Mouse (Mus musculus): Measurements from ENCODE around the gene Wdr17. TPM values are rescaled to one million over a fixed set of nuclear protein-coding genes. Genes with fewer than 3 reads are reported as not detected.

Wdr17 gene
- total and polyA plus RNA-seq, 3 experiments = 0.13 to 0.83 (median 0.64) TPM

- in situ Hi-C loops (cut with MboI; ENCODE audit: low pct_ligation_motif_present, low pct_unique_long_range_greater_than_20kb, low sequenced_read_pairs) (no loop called here), dilution Hi-C loops (cut with MboI; ENCODE audit: extremely low pct_ligation_motif_present, extremely low pct_unique_long_range_greater_than_20kb, low sequenced_read_pairs) (no loop called here)
- no peaks in the 10 kb centered on the region for H3K27me3 ChIP-seq (replicated peaks)
- peak overlapping the region; percentile 84 for H3K27ac ChIP-seq (ENCODE audit: insufficient read depth, low read depth)
- no peaks in the 10 kb centered on the region for H3K36me3 ChIP-seq (replicated peaks in 1 of 2; ENCODE audit: control insufficient read depth in 1 of 2, insufficient read depth in 1 of 2, low read length in 1 of 2)
- peak overlapping the region; percentile 60 to 87 (median 61) for H3K4me3 ChIP-seq (replicated peaks in 1 of 3; ENCODE audit: low read depth in 2 of 3, low read length in 2 of 3, poor library complexity in 1 of 3)
- H3K4me1 ChIP-seq (ENCODE audit: control insufficient read depth in 1 of 2, insufficient read depth in 2 of 2) = peaks cover 0 to 29% of the 10 kb centered on the region in 2 experiments; a peak in 2 of 4 replicates
- peak overlapping the region; percentile 84 for H3K9ac ChIP-seq (ENCODE audit: insufficient read depth, low read depth)
- peak; percentile 81 for DNase-seq (ENCODE audit: extremely low read depth)
- H3K4me2 ChIP-seq (ENCODE audit: insufficient read depth, low read depth, poor library complexity, severe bottlenecking) = peak overlapping the region; percentile 75
- no peak for TF ChIP-seq SIN3A (IDR thresholded peaks at IDR 0.05; ENCODE audit: low read length)
- peak; percentile 62 for TF ChIP-seq ETS1 (conservative IDR thresholded peaks at IDR 0.05; ENCODE audit: low read depth, low read length)
- TF ChIP-seq USF1 (IDR thresholded peaks at IDR 0.05; ENCODE audit: low read depth, low read length) = no peak
- peak; percentile 33; the same call in 1 of the 2 replicates for TF ChIP-seq MYC (IDR thresholded peaks at IDR 0.05; ENCODE audit: low read depth, low read length)
- TF ChIP-seq NRF1 (IDR thresholded peaks at IDR 0.05; ENCODE audit: low read depth, low read length) = no peak
- TF ChIP-seq KAT2A (IDR thresholded peaks at IDR 0.05; ENCODE audit: insufficient replicate concordance, low read length) = no peak
- peak; percentile 83 for TF ChIP-seq IRF4 (IDR thresholded peaks at IDR 0.05; ENCODE audit: low read depth, low read length)
- TF ChIP-seq TBP (conservative IDR thresholded peaks at IDR 0.05; ENCODE audit: low read depth, low read length) = peak; percentile 46; the same call in 1 of the 2 replicates
- TF ChIP-seq CHD2 (IDR thresholded peaks at IDR 0.05; ENCODE audit: low read length) = peak; percentile 52; the same call in 1 of the 2 replicates
- TF ChIP-seq CHD1 (IDR thresholded peaks at IDR 0.05; ENCODE audit: low read depth, low read length) = no peak
- no peak; the same call in 1 of the 2 replicates for TF ChIP-seq RCOR1 (conservative IDR thresholded peaks at IDR 0.05; ENCODE audit: low read depth, low read length)
- 0 out of 2 replicates have a peak, but pooled peaks have one; percentile 21 for TF ChIP-seq MAFK (IDR thresholded peaks at IDR 0.05; ENCODE audit: insufficient replicate concordance, low read length)
- TF ChIP-seq CTCF (conservative IDR thresholded peaks at IDR 0.05 in 1 of 2, IDR thresholded peaks at IDR 0.05 in 1 of 2; ENCODE audit: low read depth in 2 of 2, low read length in 2 of 2) = no peak
- no peak; the same call in 1 of the 2 replicates for TF ChIP-seq MXI1 (IDR thresholded peaks at IDR 0.05; ENCODE audit: low read depth, low read length)
- no peak for TF ChIP-seq ELF1 (IDR thresholded peaks at IDR 0.05; ENCODE audit: low read depth, low read length)
- TF ChIP-seq HCFC1 (IDR thresholded peaks at IDR 0.05; ENCODE audit: low read depth, low read length) = peak; percentile 25; the same call in 1 of the 2 replicates
- TF ChIP-seq PAX5 (IDR thresholded peaks at IDR 0.05; ENCODE audit: low read length) = no peak
- peak; percentile 90 for TF ChIP-seq TCF12 (IDR thresholded peaks at IDR 0.05; ENCODE audit: low read depth, low read length)
- TF ChIP-seq SMC3 (IDR thresholded peaks at IDR 0.05; ENCODE audit: low read depth, low read length) = no peak; the same call in 1 of the 2 replicates
- peak; percentile 95 for TF ChIP-seq MAZ (IDR thresholded peaks at IDR 0.05; ENCODE audit: low read depth, low read length)
- no peak for TF ChIP-seq MAX (IDR thresholded peaks at IDR 0.05; ENCODE audit: low read length)
- TF ChIP-seq ZC3H11A (IDR thresholded peaks at IDR 0.05; ENCODE audit: low read depth, low read length) = no peak
- no peak for TF ChIP-seq USF2 (conservative IDR thresholded peaks at IDR 0.05; ENCODE audit: low read depth, low read length)
- peak; percentile 82 for TF ChIP-seq MEF2A (IDR thresholded peaks at IDR 0.05; ENCODE audit: borderline replicate concordance, low read depth, low read length)
- no peak for TF ChIP-seq NELFE (IDR thresholded peaks at IDR 0.05; ENCODE audit: low read depth, low read length)
- TF ChIP-seq ZMIZ1 (IDR thresholded peaks at IDR 0.05; ENCODE audit: low read depth, low read length) = no peak
- TF ChIP-seq E2F4 (IDR thresholded peaks at IDR 0.05; ENCODE audit: insufficient replicate concordance, low read depth, low read length) = no peak
- peak; percentile 57 for TF ChIP-seq POLR2A (IDR thresholded peaks at IDR 0.05; ENCODE audit: low read depth, low read length)
- TF ChIP-seq GABPA (IDR thresholded peaks at IDR 0.05; ENCODE audit: insufficient replicate concordance, low read depth, low read length) = no peak
- TF ChIP-seq EP300 (IDR thresholded peaks at IDR 0.05; ENCODE audit: low read length) = peak; percentile 87
- H3K79me2 ChIP-seq (replicated peaks; ENCODE audit: control insufficient read depth, extremely low read depth, insufficient read depth, poor library complexity, severe bottlenecking) = 0 out of 2 replicates have a peak, but pooled peaks cover 3% of the 10 kb centered on the region
- no peaks in the 10 kb centered on the region for H3K9me3 ChIP-seq (replicated peaks; ENCODE audit: low read length)
Measured at GRCm38 (mm10) chr8:54779317-54780133, 107.5 kb downstream of the Wdr17 start.

All from CH12.LX (cell line).